Mouse (Mus musculus) lung, postnatal 0 days (tissue): Measurements from ENCODE around the gene Ptprcap. TPM values are rescaled to one million over a fixed set of nuclear protein-coding genes. Genes with fewer than 3 reads are reported as not detected.
A peak's percentile ranks its signal among the peaks of the same experiment; 100 is the strongest.

Experiments
- ATAC-seq: fragments of 200-750 bp; cut with Nextera tagmentation; 2 replicates; pipeline ENCODE4 v1.8.0; 2017; ENCODE audit warnings: moderate library complexity
- DNase-seq: peaks from one replicate; pipeline ENCODE4 v3.0.0-alpha.2; 2016; ENCODE audit warnings: low spot score
- H3K27ac ChIP-seq: fragments of 300-500 bp; sonication (generic); 2 replicates; pipeline ENCODE4 v1.5.1; 2014; ENCODE audit warnings: antibody characterized with exemption, mild to moderate bottlenecking, low read length, mixed read lengths
- H3K27me3 ChIP-seq: fragments of 300-500 bp; sonication (generic); replicated peaks from 2 replicates; pipeline ENCODE4 v1.6.1; 2014; ENCODE audit warnings: low read length, mixed read lengths; ENCODE audit not compliant: insufficient read depth
- H3K36me3 ChIP-seq: fragments of 300-500 bp; sonication (generic); 2 replicates; pipeline ENCODE4 v1.6.1; 2014; ENCODE audit warnings: low read length, mixed read lengths; ENCODE audit not compliant: insufficient read depth
- H3K4me1 ChIP-seq: fragments of 300-500 bp; sonication (generic); 2 replicates; pipeline ENCODE4 v1.6.1; 2014; ENCODE audit warnings: antibody characterized with exemption, low read depth, low read length, mixed read lengths; ENCODE audit not compliant: insufficient read depth
- H3K4me2 ChIP-seq: fragments of 300-500 bp; sonication (generic); replicated peaks from 2 replicates; pipeline ENCODE4 v1.6.1; 2014; ENCODE audit warnings: low read depth, mild to moderate bottlenecking, low read length, moderate library complexity, mixed read lengths
- H3K4me3 ChIP-seq: fragments of 300-500 bp; sonication (generic); 2 replicates; pipeline ENCODE4 v1.5.1; 2014; ENCODE audit warnings: low read depth, low read length
- H3K9ac ChIP-seq: fragments of 300-500 bp; sonication (generic); replicated peaks from 2 replicates; pipeline ENCODE4 v1.6.1; 2014; ENCODE audit warnings: low read depth, mild to moderate bottlenecking
- H3K9me3 ChIP-seq: fragments of 300-500 bp; sonication (generic); 2 replicates; pipeline ENCODE4 v1.6.1; 2016; ENCODE audit warnings: low read length, mixed read lengths
- CTCF ChIP-seq: IDR thresholded peaks from 2 replicates; pipeline ENCODE4 v1.5.1; 2016; ENCODE audit warnings: antibody characterized with exemption, mild to moderate bottlenecking
- EP300 ChIP-seq: IDR thresholded peaks from 2 replicates; pipeline ENCODE4 v1.6.1; 2016; ENCODE audit warnings: antibody characterized with exemption, mild to moderate bottlenecking, control low read depth
- WGBS: fragments of 180-500 bp; shearing (Covaris S2); extraction: QIAGEN DNeasy Blood & Tissue Kit; methylation state at CpG from one replicate; pipeline ENCODE4 v1.1.7; 2014; 5-methylcytosine and 5-hydroxymethylcytosine counted together
- polyA plus RNA-seq: library from polyadenylated mRNA; unstranded; fragments of >200 nt; fragmentation: Nextera tagmentation; extraction: Ambion mirVana; gene quantifications from 2 replicates; pipeline ENCODE4 v1.2.1, GENCODE M21; 2015

Gene Ptprcap
- polyA plus RNA-seq, 1 experiment from 2014 or later, result 3.7 TPM

DNA sequence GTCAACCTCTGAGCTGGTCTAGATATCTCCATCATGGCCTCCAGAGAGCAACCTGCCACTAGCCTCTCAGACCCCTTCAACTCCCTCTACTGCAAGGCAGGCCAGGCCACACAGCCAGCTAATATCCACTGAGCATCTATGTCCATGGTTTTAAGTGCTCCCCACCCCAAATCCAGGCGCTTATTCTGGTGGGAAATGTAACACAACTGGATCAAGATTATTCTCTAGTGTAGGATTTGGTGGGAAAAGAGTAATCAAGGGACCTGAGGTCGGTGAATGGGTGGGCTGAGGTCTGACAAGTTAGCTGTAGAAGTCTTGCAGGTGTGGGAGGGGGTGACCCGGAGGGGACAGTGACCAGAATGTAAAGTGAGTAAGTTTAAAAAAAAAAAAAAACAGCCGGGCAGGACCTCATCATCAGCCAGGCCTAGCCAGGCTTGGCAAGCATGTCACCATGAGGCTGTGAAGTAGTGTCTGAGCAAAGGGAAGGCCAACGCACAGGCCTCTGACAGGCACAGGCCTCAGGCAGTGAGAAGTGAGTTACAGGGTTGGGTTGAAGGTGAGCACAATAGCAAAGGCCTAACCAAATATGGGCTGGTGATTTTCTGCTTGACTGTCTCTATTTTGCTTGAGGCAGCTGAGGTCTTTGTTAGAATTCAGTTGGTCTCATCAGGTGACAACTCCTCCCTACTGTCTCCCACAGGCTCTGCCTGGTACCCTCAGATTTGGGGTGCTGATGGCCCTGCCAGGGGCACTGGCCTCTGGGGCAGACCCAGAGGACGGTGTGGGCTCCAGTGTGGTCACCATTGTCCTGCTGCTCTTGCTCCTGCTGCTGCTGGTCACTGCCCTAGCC lies 2.0 kb downstream of the Ptprcap start:
- DNase-seq, result no peak
- ATAC-seq, result no peak
- peaks cover 25% of the 10 kb centered on the region for H3K36me3 ChIP-seq
- H3K9me3 ChIP-seq, result no peaks in the 10 kb centered on the region
- no peak overlapping the region for H3K9ac ChIP-seq
- H3K4me3 ChIP-seq, result no peak overlapping the region
- H3K4me2 ChIP-seq, result no peak overlapping the region
- no peak overlapping the region for H3K27ac ChIP-seq
- no peaks in the 10 kb centered on the region for H3K4me1 ChIP-seq
- H3K27me3 ChIP-seq, result no peaks in the 10 kb centered on the region
- TF ChIP-seq CTCF (no peak), EP300 (no peak)
- WGBS, result 74% methylated on average over 6 of the region's 6 CpGs

DNA sequence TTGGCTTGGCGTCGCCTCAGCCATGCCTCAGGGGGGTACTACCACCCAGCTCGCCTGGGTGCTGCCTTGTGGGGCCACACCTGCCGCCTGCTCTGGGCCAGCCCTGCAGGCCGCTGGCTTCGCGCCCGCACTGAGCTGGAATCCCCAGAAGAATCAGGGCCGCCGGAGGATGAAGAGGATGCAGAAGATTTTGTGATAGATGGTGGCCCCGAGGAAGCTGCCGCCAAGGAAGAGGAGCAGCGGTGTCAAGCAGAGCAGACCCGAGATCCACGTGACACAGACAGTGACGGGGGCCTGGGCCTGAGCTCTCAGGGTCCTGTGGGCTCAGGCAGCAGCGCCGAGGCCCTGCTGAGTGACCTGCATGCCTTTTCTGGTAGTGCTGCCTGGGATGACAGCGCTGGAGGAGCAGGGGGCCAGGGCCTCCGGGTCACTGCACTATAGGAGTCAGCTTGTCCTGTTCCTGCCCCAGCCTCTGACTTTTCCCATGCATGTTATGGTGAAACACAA lies 2.7 kb downstream of the Ptprcap start:
- H3K27me3 ChIP-seq, result no peaks in the 10 kb centered on the region
- TF ChIP-seq EP300 (no peak), CTCF (no peak)
- H3K4me3 ChIP-seq, result no peak overlapping the region
- H3K4me2 ChIP-seq, result no peak overlapping the region
- H3K9me3 ChIP-seq, result no peaks in the 10 kb centered on the region
- DNase-seq (no peak), ATAC-seq (no peak)
- H3K36me3 ChIP-seq, result peaks cover 29% of the 10 kb centered on the region; the same call in 1 of the 2 replicates
- H3K4me1 ChIP-seq, result no peaks in the 10 kb centered on the region
- 79% methylated on average over 18 of the region's 20 CpGs for WGBS
- no peak overlapping the region for H3K27ac ChIP-seq
- H3K9ac ChIP-seq, result no peak overlapping the region

DNA sequence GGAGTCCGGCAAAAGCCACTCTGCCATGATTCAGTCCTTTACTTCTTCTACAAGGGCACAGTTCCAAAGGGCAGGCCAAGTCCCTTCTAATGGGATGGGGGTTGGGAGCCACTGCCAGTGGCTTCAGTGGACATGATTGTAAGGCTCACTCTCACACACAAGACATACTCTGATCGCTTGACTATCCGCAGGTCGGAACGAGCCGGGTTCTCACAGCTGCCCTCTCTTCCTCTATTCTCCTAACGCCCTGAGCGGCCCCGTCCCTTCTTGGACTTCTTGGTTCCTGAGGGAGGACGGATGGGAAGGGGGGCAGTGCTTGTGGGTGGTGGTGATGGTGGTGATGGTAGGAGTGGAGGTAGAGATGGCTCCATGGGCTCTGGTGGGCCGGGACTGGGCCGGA lies 3.4 kb downstream of the Ptprcap start:
- ATAC-seq (no peak), DNase-seq (no peak)
- peaks cover 30% of the 10 kb centered on the region; the same call in 1 of the 2 replicates for H3K36me3 ChIP-seq
- no peak overlapping the region for H3K9ac ChIP-seq
- no peak overlapping the region for H3K27ac ChIP-seq
- H3K4me1 ChIP-seq, result no peaks in the 10 kb centered on the region
- H3K4me2 ChIP-seq, result no peak overlapping the region
- H3K27me3 ChIP-seq, result no peaks in the 10 kb centered on the region
- no peaks in the 10 kb centered on the region for H3K9me3 ChIP-seq
- no peak overlapping the region for H3K4me3 ChIP-seq
- 90% methylated on average over 12 of the region's 12 CpGs for WGBS
- TF ChIP-seq EP300, result no peak
- no peak for TF ChIP-seq CTCF

DNA sequence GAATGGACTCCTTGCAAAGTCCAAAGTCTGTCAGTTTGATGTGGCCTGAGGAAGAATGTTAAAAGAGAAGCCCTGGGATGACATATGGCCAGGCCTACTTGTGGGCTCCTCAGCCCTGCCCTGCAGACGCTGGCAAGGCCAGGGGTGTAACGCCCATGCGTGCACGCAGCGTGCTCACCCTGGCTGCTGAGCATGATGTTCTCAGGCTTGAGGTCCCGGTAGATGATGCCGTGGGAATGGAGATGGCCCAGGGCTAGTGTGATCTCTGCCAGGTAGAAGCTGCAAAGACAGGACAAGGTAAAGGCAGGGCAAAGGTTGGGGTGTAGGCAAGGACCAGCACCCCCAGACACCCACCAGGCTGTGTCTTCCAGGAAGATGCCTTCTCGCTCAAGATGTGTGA lies 5.6 kb downstream of the Ptprcap start:
- H3K9me3 ChIP-seq, result no peaks in the 10 kb centered on the region
- TF ChIP-seq EP300 (no peak), CTCF (no peak)
- peaks cover 27% of the 10 kb centered on the region; the same call in 1 of the 2 replicates for H3K36me3 ChIP-seq
- no peaks in the 10 kb centered on the region for H3K27me3 ChIP-seq
- WGBS, result 94% methylated on average over 8 of the region's 8 CpGs
- no peak for ATAC-seq
- no peak overlapping the region for H3K9ac ChIP-seq
- H3K4me1 ChIP-seq, result no peaks in the 10 kb centered on the region
- no peak overlapping the region for H3K4me3 ChIP-seq
- H3K4me2 ChIP-seq, result no peak overlapping the region
- H3K27ac ChIP-seq, result no peak overlapping the region
- DNase-seq, result no peak

DNA sequence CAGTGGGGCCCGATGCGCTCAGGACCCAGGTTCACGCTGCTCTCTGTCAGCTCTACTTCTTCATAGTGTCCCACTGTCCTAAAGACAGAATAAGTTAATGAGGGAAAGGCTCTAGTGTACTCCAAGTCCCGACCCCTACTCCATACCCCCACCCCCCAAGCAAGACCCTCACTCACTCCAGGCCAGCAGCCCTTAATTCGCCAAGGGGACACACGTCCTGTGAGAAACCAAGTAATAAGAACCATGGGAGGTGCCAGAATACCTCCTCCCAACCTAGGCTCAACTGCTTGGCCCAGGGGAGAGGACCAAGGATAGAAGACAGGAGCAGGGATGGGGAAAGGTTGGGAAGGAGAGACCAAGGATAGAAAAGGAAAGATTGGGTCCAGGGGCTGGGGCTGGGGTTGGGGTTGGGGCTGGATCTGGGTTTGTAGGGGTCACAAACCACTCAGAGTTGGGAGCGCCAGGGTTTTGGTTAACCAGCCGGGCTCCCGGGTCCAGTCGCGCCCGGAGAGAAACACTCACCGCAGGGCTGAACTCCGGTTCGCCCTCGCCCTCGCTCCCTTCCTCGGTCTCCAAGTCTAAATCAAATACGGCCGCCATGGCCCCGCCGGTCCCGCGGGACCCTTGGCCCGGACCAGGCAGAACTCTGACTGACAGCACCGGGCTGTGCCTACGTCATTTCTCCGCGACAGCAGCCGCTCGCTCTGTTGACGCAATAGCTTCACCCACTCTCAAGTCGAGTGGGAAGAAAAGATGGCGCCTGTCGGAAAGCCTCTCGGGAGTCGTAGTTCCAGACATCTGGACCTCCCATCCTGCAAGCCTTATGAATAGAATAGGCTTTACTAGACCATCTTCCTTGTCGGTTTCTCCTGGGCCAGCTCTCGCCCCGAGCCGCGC lies 9.5 kb downstream of the Ptprcap start, which contains the start of gene Rps6kb2:
Rps6kb2 (minus strand) TSS at position 709 of the 897 bp plus-strand sequence.
- Histone ChIP-seq H3K4me3 (peak within 1 kb of the TSS; percentile 67), H3K4me2 (peak within 1 kb of the TSS; percentile 83), H3K36me3 (peaks cover 16% of the 10 kb centered on the region; the same call in 1 of the 2 replicates), H3K27ac (no peak within 1 kb of the TSS), H3K9me3 (no peaks in the 10 kb centered on the region), H3K27me3 (no peaks in the 10 kb centered on the region), H3K4me1 (no peaks in the 10 kb centered on the region), H3K9ac (peak within 1 kb of the TSS; percentile 69)
- WGBS, result 7% methylated on average over 42 of the region's 42 CpGs
- TF ChIP-seq EP300 (no peak), CTCF (no peak)
- ATAC-seq (peak; percentile 93), DNase-seq (peak; percentile 98)

DNA sequence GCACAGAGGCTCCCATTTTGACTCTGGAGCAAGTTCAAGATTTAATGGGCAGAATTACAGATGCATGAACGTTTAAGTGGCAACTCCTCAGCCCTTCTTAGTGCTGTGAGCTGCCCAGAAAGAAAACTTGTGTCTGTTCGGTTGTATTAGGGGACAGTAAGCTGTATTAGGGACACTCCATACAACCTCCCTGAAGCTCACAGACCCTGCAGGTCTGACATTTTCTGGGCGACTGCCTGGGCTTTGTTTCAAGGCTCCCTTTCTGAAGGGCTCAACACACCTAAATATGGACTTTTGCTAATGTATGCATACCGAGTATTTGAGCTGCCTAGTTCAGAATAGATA lies 10.1 kb downstream of the Ptprcap start:
- Histone ChIP-seq H3K4me2 (peak overlapping the region; percentile 83; the same call in 1 of the 2 replicates), H3K4me3 (peak overlapping the region; percentile 67; the same call in 1 of the 2 replicates), H3K36me3 (peaks cover 16% of the 10 kb centered on the region; the same call in 1 of the 2 replicates), H3K9me3 (no peaks in the 10 kb centered on the region), H3K4me1 (no peaks in the 10 kb centered on the region), H3K27me3 (no peaks in the 10 kb centered on the region), H3K9ac (no peak overlapping the region), H3K27ac (no peak overlapping the region)
- TF ChIP-seq CTCF (no peak), EP300 (no peak)
- no peak for ATAC-seq
- no peak for DNase-seq
- 29% methylated on average over 4 of the region's 4 CpGs for WGBS
